Mouse (Mus musculus) hindbrain, embryonic 16.5 days (tissue): Measurements from ENCODE around the gene Grpel1. TPM values are rescaled to one million over a fixed set of nuclear protein-coding genes. Genes with fewer than 3 reads are reported as not detected.

ENCODE experiments used
- ATAC-seq: fragments of 200-750 bp; cut with Nextera tagmentation; 2 replicates; pipeline ENCODE4 v1.8.0; 2017; ENCODE audit warnings: moderate TSS enrichment, moderate library complexity
- H3K27ac ChIP-seq: fragments of 300-500 bp; sonication (generic); 2 replicates; pipeline ENCODE4 v1.5.1; 2014; ENCODE audit warnings: low read depth, mild to moderate bottlenecking, control low read depth, low read length, moderate library complexity
- H3K27me3 ChIP-seq: fragments of 300-500 bp; sonication (generic); replicated peaks from 2 replicates; pipeline ENCODE4 v1.6.1; 2014; ENCODE audit warnings: low read length; ENCODE audit not compliant: control insufficient read depth, insufficient read depth
- H3K36me3 ChIP-seq: fragments of 300-500 bp; sonication (generic); 2 replicates; pipeline ENCODE4 v1.6.1; 2014; ENCODE audit warnings: mild to moderate bottlenecking, low read length, moderate library complexity, mixed read lengths; ENCODE audit not compliant: control insufficient read depth, insufficient read depth
- H3K4me1 ChIP-seq: fragments of 300-500 bp; sonication (generic); 2 replicates; pipeline ENCODE4 v1.6.1; 2014; ENCODE audit warnings: low read depth, low read length; ENCODE audit not compliant: control insufficient read depth, insufficient read depth
- H3K4me2 ChIP-seq: fragments of 300-500 bp; sonication (generic); 2 replicates; pipeline ENCODE4 v1.6.1; 2014; ENCODE audit warnings: mild to moderate bottlenecking, low read length, control low read depth, moderate library complexity
- H3K4me3 ChIP-seq: fragments of 300-500 bp; sonication (generic); 2 replicates; pipeline ENCODE4 v1.5.1; 2014; ENCODE audit warnings: mild to moderate bottlenecking, low read length, control low read depth, moderate library complexity
- H3K9ac ChIP-seq: fragments of 300-500 bp; sonication (generic); 2 replicates; pipeline ENCODE4 v1.6.1; 2014; ENCODE audit warnings: low read depth, mild to moderate bottlenecking, control low read depth, low read length, moderate library complexity
- H3K9me3 ChIP-seq: fragments of 300-500 bp; sonication (generic); 2 replicates; pipeline ENCODE4 v1.6.1; 2014; ENCODE audit warnings: mild to moderate bottlenecking, low read length, moderate library complexity; ENCODE audit not compliant: control insufficient read depth
- WGBS: fragments of 180-500 bp; shearing (Covaris S2); extraction: QIAGEN DNeasy Blood & Tissue Kit; methylation state at CpG from one replicate; pipeline ENCODE4 v1.1.7; 2014; 5-methylcytosine and 5-hydroxymethylcytosine counted together
- polyA plus RNA-seq: library from polyadenylated mRNA; unstranded; fragments of >200 nt; fragmentation: Nextera tagmentation; extraction: Ambion mirVana; gene quantifications from 2 replicates; pipeline ENCODE4 v1.2.1, GENCODE M21; 2015

Gene Grpel1
- polyA plus RNA-seq, 1 experiment from 2014 or later = 46.8 TPM

GRCm38 (mm10) chr5:36484171-36484990, 19.6 kb downstream of the Grpel1 start, which contains the start of the genes Tada2b and Ccdc96:
TSS of gene Tada2b (minus strand) at chr5:36484285.
TSS of gene Ccdc96 (plus strand) at chr5:36484588.
- H3K27ac ChIP-seq = peak within 1 kb of the TSS; percentile 86
- 0% methylated on average over 65 of the region's 97 CpGs for WGBS
- H3K36me3 ChIP-seq = peaks cover 3% of the 10 kb centered on the region; the same call in 1 of the 2 replicates
- no peaks in the 10 kb centered on the region for H3K9me3 ChIP-seq
- peaks cover 39% of the 10 kb centered on the region for H3K4me1 ChIP-seq
- H3K9ac ChIP-seq = peak within 1 kb of the TSS; percentile 90
- H3K4me2 ChIP-seq = peak within 1 kb of the TSS; percentile 93
- H3K27me3 ChIP-seq = no peaks in the 10 kb centered on the region
- peak within 1 kb of the TSS; percentile 94 for H3K4me3 ChIP-seq
- ATAC-seq = peak; percentile 99

- H3K27ac ChIP-seq = no peak overlapping the region
- no peak for ATAC-seq
- peaks cover 3% of the 10 kb centered on the region; the same call in 1 of the 2 replicates for H3K36me3 ChIP-seq
- H3K9ac ChIP-seq = peak overlapping the region; percentile 65; the same call in 1 of the 2 replicates
- peaks cover 31% of the 10 kb centered on the region for H3K4me1 ChIP-seq
- H3K4me2 ChIP-seq = peak overlapping the region; percentile 67
- H3K4me3 ChIP-seq = peak overlapping the region; percentile 94
- H3K9me3 ChIP-seq = no peaks in the 10 kb centered on the region
- WGBS = 42% methylated on average over 19 of the region's 19 CpGs
- no peaks in the 10 kb centered on the region for H3K27me3 ChIP-seq
Measured at GRCm38 (mm10) chr5:36485306-36485705, 20.5 kb downstream of the Grpel1 start.

- no peak overlapping the region for H3K9ac ChIP-seq
- WGBS = 58% methylated on average over 2 of the region's 2 CpGs
- no peak for ATAC-seq
- H3K27ac ChIP-seq = no peak overlapping the region
- peaks cover 7% of the 10 kb centered on the region for H3K4me1 ChIP-seq
- H3K4me2 ChIP-seq = no peak overlapping the region
- H3K36me3 ChIP-seq = peaks cover 18% of the 10 kb centered on the region
- H3K4me3 ChIP-seq = no peak overlapping the region
- no peaks in the 10 kb centered on the region for H3K27me3 ChIP-seq
- H3K9me3 ChIP-seq = no peaks in the 10 kb centered on the region
Measured at GRCm38 (mm10) chr5:36489225-36489624, 24.4 kb downstream of the Grpel1 start.

GRCm38 (mm10) chr5:36493919-36494318, 29.1 kb downstream of the Grpel1 start:
- 89% methylated on average over 6 of the region's 6 CpGs for WGBS
- no peak for ATAC-seq
- Histone ChIP-seq H3K9me3 (no peaks in the 10 kb centered on the region), H3K27ac (no peak overlapping the region), H3K27me3 (no peaks in the 10 kb centered on the region), H3K36me3 (peaks cover 43% of the 10 kb centered on the region), H3K4me3 (no peak overlapping the region), H3K4me1 (no peaks in the 10 kb centered on the region), H3K4me2 (no peak overlapping the region), H3K9ac (no peak overlapping the region)

- Histone ChIP-seq H3K36me3 (peaks cover 45% of the 10 kb centered on the region), H3K27ac (no peak overlapping the region), H3K4me2 (no peak overlapping the region), H3K4me1 (no peaks in the 10 kb centered on the region), H3K9me3 (no peaks in the 10 kb centered on the region), H3K9ac (no peak overlapping the region), H3K4me3 (no peak overlapping the region), H3K27me3 (no peaks in the 10 kb centered on the region)
- no peak for ATAC-seq
- 97% methylated on average over 9 of the region's 9 CpGs for WGBS
Measured at GRCm38 (mm10) chr5:36494709-36495108, 29.9 kb downstream of the Grpel1 start.

GRCm38 (mm10) chr5:36505235-36505634, 40.4 kb downstream of the Grpel1 start:
- no peak for ATAC-seq
- 84% methylated on average over 7 of the region's 7 CpGs for WGBS

GRCm38 (mm10) chr5:36505643-36506042, 40.8 kb downstream of the Grpel1 start:
- no peaks in the 10 kb centered on the region for H3K9me3 ChIP-seq
- no peak overlapping the region for H3K4me3 ChIP-seq
- no peak overlapping the region for H3K9ac ChIP-seq
- no peaks in the 10 kb centered on the region for H3K27me3 ChIP-seq
- H3K4me2 ChIP-seq = no peak overlapping the region
- WGBS = 66% methylated on average over 5 of the region's 5 CpGs
- peaks cover 41% of the 10 kb centered on the region for H3K36me3 ChIP-seq
- no peak overlapping the region for H3K27ac ChIP-seq
- H3K4me1 ChIP-seq = no peaks in the 10 kb centered on the region
- no peak for ATAC-seq

More at GRCm38 (mm10) chr5:36505235-36505634, 40.4 kb downstream of the Grpel1 start:
- no peaks in the 10 kb centered on the region for H3K4me1 ChIP-seq
- H3K4me2 ChIP-seq = no peak overlapping the region
- H3K4me3 ChIP-seq = no peak overlapping the region
- H3K9ac ChIP-seq = no peak overlapping the region
- H3K36me3 ChIP-seq = peaks cover 40% of the 10 kb centered on the region
- H3K27me3 ChIP-seq = no peaks in the 10 kb centered on the region
- H3K27ac ChIP-seq = no peak overlapping the region
- no peaks in the 10 kb centered on the region for H3K9me3 ChIP-seq

- H3K4me3 ChIP-seq = no peak overlapping the region
- H3K27ac ChIP-seq = no peak overlapping the region
- H3K27me3 ChIP-seq = no peaks in the 10 kb centered on the region
- peaks cover 46% of the 10 kb centered on the region for H3K36me3 ChIP-seq
- H3K9me3 ChIP-seq = no peaks in the 10 kb centered on the region
- no peak for ATAC-seq
- H3K4me1 ChIP-seq = no peaks in the 10 kb centered on the region
- no peak overlapping the region for H3K4me2 ChIP-seq
- H3K9ac ChIP-seq = no peak overlapping the region
- 92% methylated on average over 10 of the region's 10 CpGs for WGBS
Measured at GRCm38 (mm10) chr5:36508351-36508750, 43.6 kb downstream of the Grpel1 start.

- no peak overlapping the region for H3K4me2 ChIP-seq
- H3K4me1 ChIP-seq = no peaks in the 10 kb centered on the region
- no peak for ATAC-seq
- H3K9ac ChIP-seq = no peak overlapping the region
- 88% methylated on average over 2 of the region's 2 CpGs for WGBS
- H3K36me3 ChIP-seq = peaks cover 35% of the 10 kb centered on the region
- no peak overlapping the region for H3K4me3 ChIP-seq
- no peak overlapping the region for H3K27ac ChIP-seq
- no peaks in the 10 kb centered on the region for H3K9me3 ChIP-seq
- no peaks in the 10 kb centered on the region for H3K27me3 ChIP-seq
Measured at GRCm38 (mm10) chr5:36510956-36511355, 46.2 kb downstream of the Grpel1 start.
